Mouse (Mus musculus) megakaryocyte-erythroid progenitor cell, adult 5-6 weeks (primary cell): ENCODE data around the gene Tubgcp4. TPM values are rescaled to one million over a fixed set of nuclear protein-coding genes. Genes with fewer than 3 reads are reported as not detected.

Source experiments
- ATAC-seq: replicated peaks from 2 replicates; pipeline ENCODE4 v1.8.0; 2016; ENCODE audit warnings: mild to moderate bottlenecking, inconsistent platforms; ENCODE audit not compliant: severe bottlenecking, poor library complexity, low FRiP score, low TSS enrichment
- total RNA-seq, 2 experiments: library from RNA; stranded (forward) in 1 of 2; stranded (reverse) in 1 of 2; fragments of 200-1000, 215-1000 nt in 1 of 2; fragments of >200 nt in 1 of 2; fragmentation: Nextera tagmentation in 1 of 2; gene quantifications; 2 replicates each; pipeline ENCODE4 v1.2.3; 2014 to 2017

Tubgcp4 gene
- total RNA-seq, 2 experiments from 2014 or later = 38.5 to 62.8 TPM

GRCm38 (mm10) chr2:121184142-121184541 is 13.7 kb downstream of the Tubgcp4 start:
- ATAC-seq = no peak

DNA sequence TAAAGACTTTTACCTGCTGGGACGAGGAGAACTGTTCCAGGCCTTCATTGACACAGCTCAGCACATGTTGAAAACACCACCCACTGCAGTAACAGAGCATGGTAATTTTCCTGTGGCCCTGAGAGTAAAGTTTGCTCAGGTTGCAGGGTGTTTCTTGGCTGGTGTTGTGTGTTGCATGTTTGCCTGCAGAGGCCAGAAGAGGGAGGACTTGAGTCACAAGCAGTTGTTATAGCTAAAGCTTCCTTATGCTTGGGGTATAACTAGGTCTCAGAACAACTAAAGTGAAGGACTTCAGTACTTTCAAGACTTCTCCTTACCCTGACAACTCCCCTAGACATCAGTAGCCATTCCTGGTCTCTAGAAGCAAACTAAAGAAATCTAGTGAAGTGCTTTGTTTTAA is 18.1 kb downstream of the Tubgcp4 start:
- no peak for ATAC-seq

GRCm38 (mm10) chr2:121195466-121195865 is 25.0 kb downstream of the Tubgcp4 start:
- no peak for ATAC-seq

- ATAC-seq = no peak
Measured at GRCm38 (mm10) chr2:121204276-121204675, 33.8 kb downstream of the Tubgcp4 start.

GRCm38 (mm10) chr2:121206541-121206940 is 36.1 kb downstream of the Tubgcp4 start:
- ATAC-seq = peak; percentile 90

DNA sequence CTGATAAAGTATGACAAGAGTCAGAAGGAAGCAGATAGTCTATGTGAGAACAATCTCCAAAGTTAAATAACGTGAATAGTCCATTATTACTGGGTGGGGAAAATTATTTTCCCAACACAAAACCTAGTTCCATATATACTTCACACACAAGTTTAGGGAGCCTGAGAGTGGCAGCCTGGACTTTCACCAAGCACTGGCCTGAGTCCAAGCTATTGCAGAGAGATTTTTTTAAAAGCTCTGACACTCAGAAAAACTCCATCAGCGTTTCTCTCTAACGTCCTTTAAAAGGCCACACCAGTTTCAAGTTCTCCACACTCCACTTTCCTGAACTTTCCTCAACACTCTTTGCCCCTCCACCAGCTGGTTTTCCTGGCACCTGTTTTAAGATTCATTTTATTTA is 44.0 kb downstream of the Tubgcp4 start:
- no peak for ATAC-seq

- no peak for ATAC-seq
Measured at GRCm38 (mm10) chr2:121219177-121219576, 48.7 kb downstream of the Tubgcp4 start.

DNA sequence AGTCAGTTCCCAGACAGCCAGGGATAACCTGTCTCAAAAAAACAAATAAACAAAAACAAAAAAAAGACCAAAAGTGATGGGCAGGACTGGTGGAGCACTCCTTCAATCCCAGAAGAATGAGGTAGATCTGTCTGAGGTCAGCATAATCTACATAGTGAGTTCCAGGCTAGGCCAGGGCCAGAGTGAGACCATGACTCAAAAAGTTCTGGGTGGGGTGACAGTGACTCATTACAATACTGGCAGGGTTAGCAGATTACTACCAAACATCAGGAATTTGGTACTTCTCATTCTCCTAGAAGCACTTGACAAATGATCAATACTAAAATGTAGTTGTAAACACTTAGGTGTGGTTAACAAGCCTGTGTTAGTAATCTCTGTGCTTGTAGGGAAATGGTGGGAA is 49.5 kb downstream of the Tubgcp4 start:
- ATAC-seq = no peak

DNA sequence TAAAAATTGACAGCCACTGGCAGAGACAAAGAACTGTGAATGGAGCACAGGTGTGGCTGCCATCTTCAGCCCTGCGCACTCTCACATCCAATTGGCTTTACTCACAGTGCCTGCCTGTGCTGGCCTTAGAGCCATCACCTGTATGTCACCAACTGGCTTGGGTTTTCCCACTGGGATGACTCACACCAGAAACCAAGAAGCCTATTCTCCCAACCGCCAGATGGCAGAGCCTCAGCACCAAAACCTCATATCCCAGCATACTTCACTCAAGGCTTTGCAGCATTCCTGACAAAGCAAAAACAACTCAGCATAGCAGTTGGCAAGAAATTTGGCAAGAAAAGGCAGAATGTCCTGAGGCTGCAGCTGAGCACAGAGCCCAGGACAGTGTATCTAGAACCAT is 52.6 kb downstream of the Tubgcp4 start:
- no peak for ATAC-seq

GRCm38 (mm10) chr2:121228135-121228534 is 57.7 kb downstream of the Tubgcp4 start:
- no peak for ATAC-seq

DNA sequence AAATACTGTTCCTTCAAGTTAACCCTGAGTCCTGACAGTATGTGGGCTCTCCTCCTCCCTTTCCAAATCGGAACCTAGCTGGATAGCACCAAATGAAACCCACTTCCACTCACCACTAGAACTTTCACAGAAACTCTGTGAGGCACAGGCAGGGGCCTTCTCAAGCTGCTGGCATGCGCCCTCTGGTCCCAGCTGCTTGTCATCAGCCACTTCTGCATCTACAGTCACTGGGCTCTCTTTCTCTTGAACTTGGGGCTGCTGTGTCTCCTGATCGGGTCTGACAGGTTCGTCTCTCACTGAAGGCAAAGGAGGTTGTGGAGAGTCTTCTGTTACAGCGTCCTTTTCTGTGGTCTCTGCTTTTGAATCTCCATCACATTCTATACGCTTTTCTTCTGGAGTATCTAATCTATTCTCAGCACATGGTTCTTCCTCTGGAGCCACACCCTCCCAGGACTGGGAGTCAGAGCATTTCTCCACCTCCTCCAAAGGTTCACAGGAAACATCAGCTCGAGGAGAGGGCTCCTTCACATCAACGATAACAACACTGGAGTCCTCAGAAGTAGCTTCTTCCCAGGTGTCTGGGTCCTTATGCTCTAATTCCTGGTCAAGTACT is 65.1 kb downstream of the Tubgcp4 start:
- peak; percentile 98 for ATAC-seq

GRCm38 (mm10) chr2:121239426-121239825 is 69.0 kb downstream of the Tubgcp4 start:
- ATAC-seq = no peak

GRCm38 (mm10) chr2:121244099-121244498 is 73.6 kb downstream of the Tubgcp4 start:
- no peak for ATAC-seq

Other genes starting within 250 kb of the Tubgcp4 start
- gene Ubr1, start 199.9 kb upstream of the Tubgcp4 start, total RNA-seq (2014; fragmentation: Nextera tagmentation) = 32.9 and 36.0 TPM in 2 replicates
- gene Ubr1, start 199.9 kb upstream of the Tubgcp4 start, total RNA-seq (2017) = 36.1 and 39.5 TPM in 2 replicates
- 4.4 and 5.8 TPM in 2 replicates for gene Tmem62, start 193.6 kb upstream of the Tubgcp4 start, total RNA-seq (2014; fragmentation: Nextera tagmentation)
- gene Tmem62, start 193.6 kb upstream of the Tubgcp4 start, total RNA-seq (2017) = 5.2 and 16.5 TPM in 2 replicates
- gene Ccndbp1, start 162.3 kb upstream of the Tubgcp4 start, total RNA-seq (2014; fragmentation: Nextera tagmentation) = 52.3 and 61.3 TPM in 2 replicates
- 28.9 and 73.9 TPM in 2 replicates for gene Ccndbp1, start 162.3 kb upstream of the Tubgcp4 start, total RNA-seq (2017)
- gene Epb42, start 133.6 kb upstream of the Tubgcp4 start, total RNA-seq (2014; fragmentation: Nextera tagmentation) = 24.6 and 30.0 TPM in 2 replicates
- 13.0 and 19.8 TPM in 2 replicates for gene Epb42, start 133.6 kb upstream of the Tubgcp4 start, total RNA-seq (2017)
- not detected in 2 replicates for gene Tgm5, start 84.8 kb upstream of the Tubgcp4 start, total RNA-seq (2014; fragmentation: Nextera tagmentation)
- not detected in 2 replicates for gene Tgm5, start 84.8 kb upstream of the Tubgcp4 start, total RNA-seq (2017)
- gene Tgm7, start 60.9 kb upstream of the Tubgcp4 start, total RNA-seq (2014; fragmentation: Nextera tagmentation) = not detected in 2 replicates
- gene Tgm7, start 60.9 kb upstream of the Tubgcp4 start, total RNA-seq (2017) = not detected in 2 replicates
- 12.9 and 15.8 TPM in 2 replicates for gene Adal, start 30.2 kb upstream of the Tubgcp4 start, total RNA-seq (2014; fragmentation: Nextera tagmentation)
- gene Adal, start 30.2 kb upstream of the Tubgcp4 start, total RNA-seq (2017) = 11.0 and 13.1 TPM in 2 replicates
- gene Lcmt2, start 30.0 kb upstream of the Tubgcp4 start, total RNA-seq (2014; fragmentation: Nextera tagmentation) = 7.8 and 9.7 TPM in 2 replicates
- 8.7 and 8.8 TPM in 2 replicates for gene Lcmt2, start 30.0 kb upstream of the Tubgcp4 start, total RNA-seq (2017)
- gene Zscan29, start 471 bp downstream of the Tubgcp4 start, total RNA-seq (2014; fragmentation: Nextera tagmentation) = 15.0 and 16.4 TPM in 2 replicates
- 12.6 and 12.8 TPM in 2 replicates for gene Zscan29, start 471 bp downstream of the Tubgcp4 start, total RNA-seq (2017)
- gene Trp53bp1, start 100.8 kb downstream of the Tubgcp4 start, total RNA-seq (2014; fragmentation: Nextera tagmentation) = 22.9 and 33.3 TPM in 2 replicates
- gene Trp53bp1, start 100.8 kb downstream of the Tubgcp4 start, total RNA-seq (2017) = 22.6 and 31.8 TPM in 2 replicates
- 0.10 TPM in 1 of 2 replicates, not detected in the other for gene Map1a, start 118.9 kb downstream of the Tubgcp4 start, total RNA-seq (2014; fragmentation: Nextera tagmentation)
- not detected in 2 replicates for gene Map1a, start 118.9 kb downstream of the Tubgcp4 start, total RNA-seq (2017)
- gene Ppip5k1, start 184.7 kb downstream of the Tubgcp4 start, total RNA-seq (2014; fragmentation: Nextera tagmentation) = 8.4 and 14.2 TPM in 2 replicates
- gene Ppip5k1, start 184.7 kb downstream of the Tubgcp4 start, total RNA-seq (2017) = 8.2 and 10.1 TPM in 2 replicates
- not detected in 2 replicates for gene Ckmt1, start 187.1 kb downstream of the Tubgcp4 start, total RNA-seq (2014; fragmentation: Nextera tagmentation)
- gene Ckmt1, start 187.1 kb downstream of the Tubgcp4 start, total RNA-seq (2017) = not detected in 2 replicates
- not detected in 2 replicates for gene Strc, start 216.5 kb downstream of the Tubgcp4 start, total RNA-seq (2014; fragmentation: Nextera tagmentation)
- gene Strc, start 216.5 kb downstream of the Tubgcp4 start, total RNA-seq (2017) = not detected in 2 replicates
- gene Pdia3, start 243.1 kb downstream of the Tubgcp4 start, total RNA-seq (2014; fragmentation: Nextera tagmentation) = 98.2 and 163 TPM in 2 replicates
- gene Pdia3, start 243.1 kb downstream of the Tubgcp4 start, total RNA-seq (2017) = 198 and 215 TPM in 2 replicates
- gene Catsper2, start 243.1 kb downstream of the Tubgcp4 start, total RNA-seq (2014; fragmentation: Nextera tagmentation) = 0.44 and 3.3 TPM in 2 replicates
- gene Catsper2, start 243.1 kb downstream of the Tubgcp4 start, total RNA-seq (2017) = 0.56 and 1.3 TPM in 2 replicates